Mouse (Mus musculus): ENCODE measurements at regions not wholly inside any gene's neighbourhood (a gene's known extent, or its start where the extent isn't known, plus 50 kb on each side); places are given as distances from the start of the nearest gene placed in this dataset.

- DNase-seq (ENCODE audit: low spot score) = no peak
Measured at GRCm38 (mm10) chr13:107944831-107945230, 99.4 kb upstream of the Smim15 start.

DNA sequence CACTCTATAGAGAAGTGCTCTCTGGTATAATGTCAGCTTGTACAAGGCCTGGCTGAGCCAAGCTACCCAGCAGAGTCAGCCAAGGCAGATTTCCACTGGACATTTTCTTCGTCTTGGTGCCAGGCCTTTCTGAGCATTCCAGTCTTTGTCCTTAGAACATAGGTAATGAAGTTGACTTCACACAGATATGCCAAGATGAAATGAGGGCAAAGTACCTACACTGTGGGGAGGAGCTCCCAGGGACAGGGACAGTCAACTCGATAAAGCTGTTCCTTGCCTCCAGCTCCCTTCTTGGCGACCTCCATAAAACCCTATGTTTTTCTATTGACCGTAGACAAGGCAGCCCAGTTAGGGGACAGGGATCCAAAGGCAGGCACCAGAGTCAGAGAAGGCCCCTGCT is 101.3 kb upstream of the Smim15 start:
- DNase-seq (ENCODE audit: low spot score) = no peak

DNA sequence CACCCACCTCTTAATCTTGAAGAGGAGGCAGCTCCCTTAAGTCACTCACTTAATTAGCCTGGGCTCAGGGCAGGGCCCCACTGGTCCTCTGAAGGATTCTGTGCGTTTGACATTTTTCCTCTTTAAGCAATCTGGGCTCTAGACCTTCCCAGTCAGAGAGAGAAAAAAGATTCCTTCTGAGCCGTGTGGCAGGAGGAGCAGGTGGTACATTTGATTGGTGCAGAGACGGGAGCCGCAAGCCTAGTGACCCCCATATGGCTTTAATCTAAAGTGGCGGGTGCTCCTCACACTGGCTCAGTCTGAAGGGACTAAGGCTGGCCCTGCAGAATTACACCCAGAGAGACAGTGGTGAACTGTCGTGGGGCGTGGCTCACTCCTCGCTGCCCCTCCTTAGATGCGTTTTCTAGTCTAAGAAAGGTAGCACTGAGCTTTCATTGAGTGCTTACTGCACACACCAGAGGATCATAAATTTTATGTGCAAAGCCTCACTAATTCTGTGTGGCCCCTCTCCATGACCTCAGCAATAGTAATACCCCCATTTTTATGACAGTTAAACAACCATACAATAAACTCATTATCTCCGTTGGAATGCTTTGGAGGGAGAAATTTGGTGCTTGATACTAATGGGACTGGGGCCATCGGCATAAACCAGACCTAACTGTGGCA is 101.8 kb upstream of the Smim15 start:
- no peak for DNase-seq (ENCODE audit: low spot score)

- DNase-seq (ENCODE audit: low spot score) = no peak
Measured at GRCm38 (mm10) chr13:107939916-107940646, 104.2 kb upstream of the Smim15 start.

DNA sequence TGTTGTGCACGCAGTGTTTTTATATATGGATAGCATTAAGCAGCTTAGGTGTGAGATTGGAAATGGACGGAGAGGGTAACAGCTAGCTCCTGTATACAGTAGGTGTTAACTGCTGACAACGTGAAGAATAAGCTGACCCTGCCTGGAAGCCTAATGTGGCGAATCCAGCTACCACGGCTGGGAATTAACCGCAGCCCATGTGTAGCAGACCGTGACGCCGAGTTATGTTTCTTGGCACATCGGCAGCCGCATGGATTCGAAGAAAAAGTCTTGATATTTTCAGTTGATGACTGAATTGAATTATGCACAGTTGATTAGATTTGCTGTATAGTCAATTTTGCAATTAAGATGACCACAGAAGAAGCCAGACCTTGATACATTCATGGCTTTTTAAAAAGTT is 108.6 kb upstream of the Smim15 start:
- no peak for DNase-seq (ENCODE audit: low spot score)

DNA sequence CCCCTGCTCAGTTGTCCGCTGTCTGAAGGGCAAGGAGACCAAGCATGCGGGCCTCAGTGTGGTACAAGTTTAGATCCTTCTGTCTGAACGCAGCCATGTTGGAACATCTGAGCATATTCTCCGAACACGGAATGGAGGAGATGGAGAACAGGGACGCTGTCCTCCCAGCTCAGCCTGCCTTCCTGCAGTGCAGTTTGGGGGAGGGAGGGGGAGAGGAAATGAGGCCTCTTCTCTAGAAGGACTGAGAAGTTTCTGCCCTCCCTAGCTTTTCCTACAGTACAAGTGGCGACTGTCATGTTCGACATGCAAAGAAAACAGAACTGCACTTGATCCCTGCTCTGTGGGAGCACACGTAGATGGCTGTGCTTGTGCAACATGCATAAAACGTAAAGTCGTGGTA is 109.6 kb upstream of the Smim15 start:
- DNase-seq (ENCODE audit: low spot score) = no peak

- no peak for DNase-seq (ENCODE audit: low spot score)
Measured at GRCm38 (mm10) chr13:107933598-107934571, 110.4 kb upstream of the Smim15 start.

DNA sequence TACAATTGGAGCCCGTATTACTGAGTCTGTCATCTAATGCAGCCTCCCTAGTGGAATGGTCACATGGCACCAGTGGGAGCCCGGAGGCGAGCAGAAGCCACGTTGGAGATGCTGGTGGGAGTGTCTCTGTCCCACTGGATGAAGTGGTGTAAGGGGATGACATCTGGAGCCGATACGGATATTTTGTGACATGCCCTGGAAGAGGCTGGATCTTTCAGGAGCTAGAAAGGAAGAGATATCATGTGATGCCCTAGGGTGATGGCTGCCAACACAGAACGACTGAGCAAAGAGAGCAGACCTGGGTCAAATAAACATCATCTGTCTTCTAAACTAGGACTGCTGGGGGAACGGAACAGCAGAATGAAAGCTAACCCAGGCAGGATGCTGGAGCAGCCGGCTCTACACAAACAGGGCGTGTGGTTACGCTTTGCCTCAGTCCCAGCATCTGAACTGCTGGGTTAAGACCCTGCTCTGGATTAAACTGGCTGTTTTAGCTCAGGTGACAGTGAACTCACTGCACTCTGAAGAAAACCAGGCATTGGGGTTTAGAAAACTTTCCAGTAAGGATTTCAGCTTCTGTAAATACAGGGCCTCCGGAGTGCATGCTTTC is 111.7 kb upstream of the Smim15 start:
- no peak for DNase-seq (ENCODE audit: low spot score)

GRCm38 (mm10) chr13:107931216-107931615 is 113.0 kb upstream of the Smim15 start:
- DNase-seq (ENCODE audit: low spot score) = no peak

GRCm38 (mm10) chr13:107927499-107928215 is 116.6 kb upstream of the Smim15 start:
- no peak for DNase-seq (ENCODE audit: low spot score)

DNA sequence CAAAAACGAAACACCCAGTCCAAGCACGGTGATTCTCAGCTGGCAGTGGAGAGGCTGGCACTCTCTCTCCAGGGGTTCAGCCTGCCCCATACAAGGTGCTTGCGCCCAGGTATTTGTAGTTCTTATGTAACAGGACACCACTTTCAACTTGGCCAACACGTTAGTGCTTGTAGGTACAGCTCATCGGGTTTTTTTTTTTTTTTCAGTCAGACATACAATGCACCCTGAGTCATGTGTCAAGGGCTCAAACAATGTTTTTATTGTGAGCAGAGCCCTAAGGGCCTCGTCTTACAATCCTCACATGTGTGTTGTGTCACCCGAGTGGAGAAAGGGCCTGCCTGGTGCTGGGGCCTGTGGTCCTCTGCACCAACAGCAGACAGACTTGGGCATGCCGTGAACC is 118.8 kb upstream of the Smim15 start:
- DNase-seq (ENCODE audit: low spot score) = no peak

- no peak for DNase-seq (ENCODE audit: low spot score)
Measured at GRCm38 (mm10) chr13:107923129-107924114, 120.8 kb upstream of the Smim15 start.

- DNase-seq (ENCODE audit: low spot score) = no peak
Measured at GRCm38 (mm10) chr13:107919403-107919802, 124.8 kb upstream of the Smim15 start.

DNA sequence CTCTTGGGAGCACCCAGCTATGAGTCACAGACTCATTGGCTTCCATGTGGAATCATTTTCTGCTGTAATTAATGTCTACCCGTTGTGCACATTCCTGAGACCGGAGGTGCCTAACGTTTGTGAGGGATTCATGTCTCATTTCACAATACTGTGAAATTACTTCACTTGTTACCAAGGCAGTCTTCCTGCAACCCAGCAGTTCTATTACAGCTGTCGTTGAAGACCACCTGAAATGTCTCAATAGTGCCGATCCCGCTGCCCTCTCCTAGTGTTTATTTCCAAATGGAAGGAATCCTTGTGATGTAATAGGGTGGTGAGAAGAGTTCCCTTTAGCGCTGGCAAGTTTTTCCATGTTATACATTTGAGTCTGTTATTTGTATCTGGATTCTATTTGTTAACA is 125.8 kb upstream of the Smim15 start:
- no peak for DNase-seq (ENCODE audit: low spot score)

DNA sequence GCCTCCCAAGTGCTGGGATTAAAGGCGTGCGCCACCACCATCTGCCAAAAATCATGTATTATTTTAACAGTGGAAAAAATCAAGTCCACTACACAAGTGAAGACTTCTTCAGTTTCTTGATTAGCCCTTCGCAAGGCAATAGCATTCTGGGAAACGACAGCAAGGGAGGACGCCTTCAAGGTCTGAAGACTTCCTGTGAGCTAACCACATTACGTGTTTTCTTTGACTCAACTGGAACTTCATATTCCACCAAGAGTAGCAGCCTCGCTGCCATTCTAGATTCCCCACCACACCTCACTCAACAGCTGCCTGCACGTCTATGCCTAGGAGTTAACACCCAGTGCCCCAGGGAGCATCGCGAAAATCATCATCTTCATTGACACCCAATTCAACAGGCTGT is 126.2 kb upstream of the Smim15 start:
- DNase-seq (ENCODE audit: low spot score) = no peak

DNA sequence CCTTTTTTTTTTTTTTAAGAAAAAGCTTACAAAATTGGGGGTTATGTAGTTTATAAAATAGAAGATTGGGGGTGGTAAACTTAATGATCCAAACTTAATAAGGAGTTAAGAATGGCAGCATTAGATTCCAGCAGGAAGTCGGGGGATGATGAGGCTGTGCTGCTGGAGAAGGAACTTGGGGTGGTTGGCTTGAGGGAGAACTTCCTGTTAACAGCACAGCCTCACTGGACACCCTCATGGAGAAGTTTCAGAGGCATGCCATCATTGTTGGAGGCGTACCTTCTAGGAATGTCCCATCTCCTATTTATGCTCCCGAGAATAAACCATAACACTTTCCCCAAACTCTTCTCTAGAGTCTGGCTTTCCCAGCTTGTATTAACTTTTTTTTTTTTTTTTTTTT is 126.7 kb upstream of the Smim15 start:
- no peak for DNase-seq (ENCODE audit: low spot score)

DNA sequence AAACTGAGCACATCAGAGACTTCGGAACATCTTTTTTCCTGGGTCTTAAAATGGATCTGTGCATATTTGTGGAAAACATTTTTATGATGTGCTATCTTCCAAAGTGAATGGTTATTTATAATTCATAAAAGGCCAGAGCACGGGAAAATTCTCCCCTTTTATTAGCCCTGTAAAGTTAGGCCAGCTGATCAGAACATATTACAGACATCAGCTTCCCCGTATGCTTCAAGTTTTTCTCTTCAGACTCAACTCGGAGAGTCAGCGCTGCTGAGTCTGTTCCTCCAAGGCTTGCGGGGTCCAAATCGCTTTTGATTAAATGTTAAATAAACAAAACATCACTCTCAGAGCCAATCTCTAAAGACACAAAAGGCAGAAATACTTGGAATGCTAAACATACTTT is 134.1 kb upstream of the Smim15 start:
- no peak for DNase-seq (ENCODE audit: low spot score)

- DNase-seq (ENCODE audit: low spot score) = no peak
Measured at GRCm38 (mm10) chr13:107909343-107910067, 134.7 kb upstream of the Smim15 start.

DNA sequence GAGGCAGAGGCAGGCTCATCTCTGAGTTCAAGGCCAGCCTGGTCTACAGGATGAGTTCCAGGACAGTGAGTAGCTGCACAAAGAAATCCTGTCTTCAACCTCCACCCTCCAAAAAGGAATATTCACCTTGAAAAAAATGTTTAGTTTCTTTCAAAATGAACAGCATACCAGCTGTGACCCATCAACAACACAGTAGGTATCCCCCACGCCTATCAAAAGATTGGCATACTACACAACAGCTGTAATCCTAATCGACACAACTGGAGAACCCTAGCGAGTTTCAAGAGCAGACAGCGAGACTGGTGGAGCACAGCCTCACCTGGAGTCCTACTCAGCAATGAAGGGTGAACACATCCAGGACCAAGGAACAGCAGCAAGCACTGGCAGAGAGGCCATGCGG is 136.3 kb upstream of the Smim15 start:
- no peak for DNase-seq (ENCODE audit: low spot score)

- DNase-seq (ENCODE audit: low spot score) = no peak
Measured at GRCm38 (mm10) chr13:107904851-107905250, 139.4 kb upstream of the Smim15 start.
